Mouse (Mus musculus): ENCODE measurements around the gene Tmcc1. TPM values are rescaled to one million over a fixed set of nuclear protein-coding genes. Genes with fewer than 3 reads are reported as not detected.
A peak's percentile ranks its signal among the peaks of the same experiment; 100 is the strongest.

Gene Tmcc1
- polyA plus RNA-seq, 1 experiment from 2014 or later, result 35.0 TPM

DNA sequence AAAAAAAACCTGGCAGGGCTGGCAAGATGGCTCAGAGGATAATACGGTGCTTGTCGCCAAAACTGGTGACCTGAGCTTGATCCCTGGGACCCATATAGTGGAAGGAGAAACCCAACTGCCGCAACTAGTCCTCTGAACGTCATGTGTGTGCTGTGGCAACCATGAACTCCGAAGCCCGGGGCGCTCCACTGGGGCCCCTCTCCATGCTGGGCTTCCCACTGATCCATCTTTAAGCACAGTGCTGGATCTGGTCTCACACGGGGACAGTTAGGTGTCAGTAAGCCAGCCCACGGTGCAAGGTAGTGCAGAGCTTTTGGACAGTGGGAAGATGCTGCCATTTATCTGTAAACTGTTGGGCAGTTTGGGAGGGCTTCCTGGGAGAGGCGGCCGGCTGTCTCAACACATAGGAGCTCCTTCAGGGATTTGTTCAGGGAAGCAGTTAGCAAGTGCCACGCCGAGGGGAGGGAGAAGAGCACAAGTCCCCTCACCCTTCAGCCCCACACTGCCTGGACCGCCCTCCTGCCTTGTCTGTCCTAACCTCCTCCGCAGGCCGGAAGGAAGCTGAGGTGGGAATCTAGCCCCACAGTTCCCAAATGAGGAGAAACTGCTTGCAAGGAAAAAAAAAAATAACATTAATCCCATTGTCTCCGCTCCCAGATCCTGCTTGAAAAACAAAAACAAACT lies 187.9 kb downstream of the Tmcc1 start:
- Histone ChIP-seq H3K9me3 (no peaks in the 10 kb centered on the region), H3K4me1 (replicated peaks) (0 out of 2 replicates have a peak, but pooled peaks cover 11% of the 10 kb centered on the region), H3K27ac (peak overlapping the region; percentile 66; the same call in 1 of the 2 replicates), H3K27me3 (peaks cover 9% of the 10 kb centered on the region; the same call in 1 of the 2 replicates), H3K4me3 (no peak overlapping the region), H3K9ac (no peak overlapping the region), H3K36me3 (no peaks in the 10 kb centered on the region), H3K4me2 (no peak overlapping the region)
- 74% methylated on average over 17 of the region's 17 CpGs for WGBS
- no peak for ATAC-seq (ENCODE audit: low FRiP score)

DNA sequence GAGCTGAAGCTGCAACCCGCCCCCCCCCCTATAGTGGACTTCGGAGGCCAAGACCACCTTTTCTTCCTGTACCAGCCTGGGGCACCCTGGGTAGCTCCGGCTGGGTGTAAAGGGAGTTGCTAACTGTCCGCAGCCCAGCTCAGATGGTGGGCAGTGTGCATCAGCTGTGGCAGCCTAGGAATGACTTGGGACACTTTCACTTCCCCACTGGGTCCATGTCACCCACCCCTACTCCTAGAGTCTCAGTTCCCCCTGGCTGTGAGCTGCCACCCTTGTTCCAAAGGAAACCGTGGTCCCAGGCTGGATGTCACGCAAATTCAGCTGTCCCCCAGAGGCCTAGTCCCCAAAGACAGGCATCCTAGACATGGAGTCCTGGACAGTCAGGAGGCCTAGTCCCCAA lies 188.6 kb downstream of the Tmcc1 start:
- 0 out of 2 replicates have a peak, but pooled peaks cover 11% of the 10 kb centered on the region for H3K4me1 ChIP-seq (replicated peaks)
- H3K27me3 ChIP-seq, result peaks cover 9% of the 10 kb centered on the region; the same call in 1 of the 2 replicates
- no peak overlapping the region for H3K4me2 ChIP-seq
- WGBS, result 91% methylated on average over 6 of the region's 6 CpGs
- no peak overlapping the region for H3K9ac ChIP-seq
- no peaks in the 10 kb centered on the region for H3K36me3 ChIP-seq
- no peak overlapping the region for H3K4me3 ChIP-seq
- no peak for ATAC-seq (ENCODE audit: low FRiP score)
- H3K27ac ChIP-seq, result no peak overlapping the region
- no peaks in the 10 kb centered on the region for H3K9me3 ChIP-seq

DNA sequence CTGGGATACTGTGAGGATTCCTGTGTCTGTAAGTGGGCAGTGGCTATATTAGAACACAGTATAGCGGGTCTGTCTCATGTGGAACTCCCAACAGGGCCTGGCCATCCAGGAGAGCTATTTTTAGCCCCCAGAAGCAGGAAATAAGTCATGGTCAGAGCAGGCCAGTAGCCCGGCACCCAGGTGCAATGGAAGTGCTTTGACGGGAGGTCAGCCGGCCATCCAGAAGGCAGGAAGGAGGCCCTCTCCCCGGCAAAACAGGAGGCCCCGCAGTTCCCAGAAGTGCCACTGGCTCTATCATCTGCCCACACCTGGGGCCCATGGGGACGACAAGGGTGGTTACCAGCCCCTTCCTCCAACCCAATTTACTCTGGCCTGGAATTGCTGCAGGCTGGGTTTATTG lies 189.2 kb downstream of the Tmcc1 start:
- H3K4me1 ChIP-seq (replicated peaks), result 0 out of 2 replicates have a peak, but pooled peaks cover 13% of the 10 kb centered on the region
- H3K4me2 ChIP-seq, result no peak overlapping the region
- peak overlapping the region; percentile 23; the same call in 1 of the 2 replicates for H3K27ac ChIP-seq
- peaks cover 9% of the 10 kb centered on the region; the same call in 1 of the 2 replicates for H3K27me3 ChIP-seq
- no peak for ATAC-seq (ENCODE audit: low FRiP score)
- no peak overlapping the region for H3K4me3 ChIP-seq
- no peaks in the 10 kb centered on the region for H3K9me3 ChIP-seq
- no peak overlapping the region for H3K9ac ChIP-seq
- WGBS, result 59% methylated on average over 7 of the region's 7 CpGs
- no peaks in the 10 kb centered on the region for H3K36me3 ChIP-seq

DNA sequence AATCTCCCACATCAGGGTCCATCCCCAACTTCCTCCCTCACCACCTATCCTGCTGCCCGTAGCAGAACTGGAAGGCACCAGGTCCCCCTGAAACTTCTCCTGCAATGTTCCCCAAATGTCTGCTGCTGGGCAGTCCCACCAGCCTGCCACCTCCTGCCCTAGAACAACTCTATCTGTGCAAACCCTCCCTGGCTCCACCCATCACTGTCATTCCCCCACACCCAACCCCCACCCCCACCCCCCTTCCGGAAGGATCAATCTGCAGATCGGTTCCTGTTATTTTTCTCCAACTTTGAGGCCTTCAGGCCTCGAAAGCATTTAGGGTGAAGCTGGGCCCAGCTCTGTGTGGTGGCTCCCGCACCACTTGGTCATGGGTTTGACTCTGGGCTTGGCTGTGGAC lies 189.8 kb downstream of the Tmcc1 start:
- Histone ChIP-seq H3K4me3 (no peak overlapping the region), H3K9ac (no peak overlapping the region), H3K4me1 (replicated peaks) (peaks cover 18% of the 10 kb centered on the region), H3K9me3 (no peaks in the 10 kb centered on the region), H3K27ac (peak overlapping the region; percentile 23; the same call in 1 of the 2 replicates), H3K4me2 (no peak overlapping the region), H3K27me3 (peaks cover 10% of the 10 kb centered on the region; the same call in 1 of the 2 replicates), H3K36me3 (no peaks in the 10 kb centered on the region)
- 73% methylated on average over 5 of the region's 5 CpGs for WGBS
- ATAC-seq (ENCODE audit: low FRiP score), result no peak

DNA sequence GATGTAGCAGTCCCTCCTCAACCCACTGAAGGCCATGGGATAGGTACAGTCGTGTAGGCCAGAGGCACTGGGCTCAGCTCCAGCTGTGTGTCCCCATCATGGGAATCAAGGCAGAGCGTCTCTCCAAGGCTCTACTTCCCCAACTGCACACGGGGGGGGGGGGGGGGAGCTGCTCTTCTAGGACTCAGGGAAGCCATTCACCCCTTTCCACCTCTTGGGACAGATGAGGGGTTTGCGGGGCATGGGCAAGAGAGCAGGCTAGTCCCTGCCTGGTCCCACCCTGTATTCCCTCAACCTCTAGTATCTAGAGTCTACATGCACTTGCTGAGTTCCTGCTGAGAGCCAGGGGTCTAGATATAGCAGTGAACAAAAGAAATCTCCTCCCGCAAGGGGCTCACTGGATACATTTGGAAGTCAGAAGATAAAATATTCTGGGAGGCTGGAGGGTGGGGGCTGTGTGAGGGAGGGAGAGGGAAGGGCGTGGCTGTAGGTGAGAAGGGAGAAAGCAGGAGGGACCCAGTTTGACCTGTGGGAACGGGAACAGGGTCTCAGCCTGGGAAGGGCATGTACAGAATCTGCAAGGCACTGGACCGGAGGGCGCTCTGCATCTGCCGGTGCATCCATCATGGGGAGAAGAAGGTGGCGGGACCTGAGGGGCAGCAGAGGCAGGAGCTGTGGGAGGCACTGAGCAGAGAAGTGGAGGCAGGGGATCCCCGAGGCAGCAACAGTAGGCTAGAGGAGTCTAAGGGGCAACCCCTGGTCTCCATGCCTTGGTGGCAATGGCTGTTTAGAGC lies 190.8 kb downstream of the Tmcc1 start:
- no peaks in the 10 kb centered on the region for H3K9me3 ChIP-seq
- H3K27me3 ChIP-seq, result peaks cover 19% of the 10 kb centered on the region; the same call in 1 of the 2 replicates
- H3K27ac ChIP-seq, result no peak overlapping the region; the same call in 1 of the 2 replicates
- 68% methylated on average over 12 of the region's 12 CpGs for WGBS
- no peaks in the 10 kb centered on the region for H3K36me3 ChIP-seq
- H3K4me1 ChIP-seq (replicated peaks), result peaks cover 28% of the 10 kb centered on the region
- no peak for ATAC-seq (ENCODE audit: low FRiP score)
- H3K4me3 ChIP-seq, result no peak overlapping the region
- H3K4me2 ChIP-seq, result no peak overlapping the region
- no peak overlapping the region for H3K9ac ChIP-seq

DNA sequence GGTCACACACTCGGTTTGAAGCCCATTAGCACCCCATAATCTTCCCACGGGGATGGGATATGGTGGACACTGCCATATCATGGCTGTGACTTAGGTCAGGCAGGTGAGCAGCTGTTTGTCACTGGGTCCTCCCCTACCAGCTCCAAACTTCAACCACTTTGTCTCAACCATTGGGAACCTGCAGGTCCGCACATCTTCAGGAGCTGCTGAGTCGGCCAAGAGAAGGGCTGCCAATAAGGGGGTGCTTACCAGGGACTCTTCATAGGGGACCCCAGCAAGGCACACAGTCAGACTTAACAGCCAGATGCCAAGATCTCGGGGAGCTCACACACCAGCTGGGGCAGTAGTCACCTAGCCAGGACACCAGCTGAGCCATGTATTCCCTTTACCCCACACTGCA lies 192.4 kb downstream of the Tmcc1 start:
- Histone ChIP-seq H3K4me3 (no peak overlapping the region), H3K27ac (no peak overlapping the region), H3K4me1 (replicated peaks) (peaks cover 31% of the 10 kb centered on the region), H3K4me2 (no peak overlapping the region), H3K36me3 (no peaks in the 10 kb centered on the region), H3K27me3 (peaks cover 20% of the 10 kb centered on the region), H3K9ac (no peak overlapping the region), H3K9me3 (no peaks in the 10 kb centered on the region)
- ATAC-seq (ENCODE audit: low FRiP score), result no peak
- 90% methylated on average over 5 of the region's 5 CpGs for WGBS

DNA sequence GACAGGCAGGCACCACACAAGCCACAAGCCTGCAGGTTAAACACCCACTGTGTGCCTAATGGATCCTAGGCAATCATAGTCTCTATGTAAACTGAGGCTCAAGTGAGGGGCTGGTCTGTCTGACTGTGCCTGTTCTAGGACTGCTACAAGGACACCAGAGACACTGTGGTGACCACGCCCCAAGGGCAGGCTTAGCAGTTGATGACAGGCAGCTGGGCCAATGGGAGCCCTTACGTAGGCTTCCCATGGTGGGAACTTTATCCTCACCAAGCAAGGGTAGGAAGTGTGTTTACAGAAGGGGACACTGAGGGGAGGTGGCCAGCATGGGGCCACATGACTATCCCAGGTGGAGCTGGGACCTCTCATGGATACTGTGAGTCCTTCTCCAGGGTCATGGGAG lies 194.1 kb downstream of the Tmcc1 start:
- H3K9me3 ChIP-seq, result no peaks in the 10 kb centered on the region
- peaks cover 36% of the 10 kb centered on the region for H3K4me1 ChIP-seq (replicated peaks)
- ATAC-seq (ENCODE audit: low FRiP score), result no peak
- no peak overlapping the region for H3K27ac ChIP-seq
- H3K36me3 ChIP-seq, result no peaks in the 10 kb centered on the region
- no peak overlapping the region for H3K4me2 ChIP-seq
- peaks cover 32% of the 10 kb centered on the region for H3K27me3 ChIP-seq
- no peak overlapping the region for H3K9ac ChIP-seq
- WGBS, result 78% methylated on average over 2 of the region's 2 CpGs
- no peak overlapping the region for H3K4me3 ChIP-seq

DNA sequence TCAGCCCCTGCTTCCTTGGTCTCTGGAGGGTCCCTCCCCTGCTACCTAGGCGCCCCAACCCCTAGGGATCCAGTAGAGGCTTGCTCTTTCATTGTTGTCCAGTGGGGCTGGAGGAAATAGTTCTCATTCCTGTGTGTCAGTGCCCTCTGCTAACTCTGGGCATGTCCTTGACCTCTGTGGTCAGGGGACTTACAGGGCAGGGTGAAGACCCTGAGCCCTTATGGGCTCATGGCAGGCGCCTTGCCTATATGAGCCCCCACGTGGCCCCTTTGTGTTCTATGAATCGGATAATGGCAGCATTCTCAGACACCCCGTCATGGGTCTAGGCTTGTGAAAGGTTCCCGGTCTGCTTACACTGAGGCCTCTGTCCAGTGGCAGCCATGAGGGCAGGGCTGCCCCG lies 194.5 kb downstream of the Tmcc1 start:
- H3K36me3 ChIP-seq, result no peaks in the 10 kb centered on the region
- H3K4me2 ChIP-seq, result no peak overlapping the region
- no peak overlapping the region for H3K4me3 ChIP-seq
- H3K9me3 ChIP-seq, result no peaks in the 10 kb centered on the region
- H3K4me1 ChIP-seq (replicated peaks), result peaks cover 36% of the 10 kb centered on the region
- H3K27ac ChIP-seq, result no peak overlapping the region; the same call in 1 of the 2 replicates
- H3K27me3 ChIP-seq, result peaks cover 37% of the 10 kb centered on the region
- 67% methylated on average over 7 of the region's 7 CpGs for WGBS
- H3K9ac ChIP-seq, result no peak overlapping the region
- no peak for ATAC-seq (ENCODE audit: low FRiP score)

DNA sequence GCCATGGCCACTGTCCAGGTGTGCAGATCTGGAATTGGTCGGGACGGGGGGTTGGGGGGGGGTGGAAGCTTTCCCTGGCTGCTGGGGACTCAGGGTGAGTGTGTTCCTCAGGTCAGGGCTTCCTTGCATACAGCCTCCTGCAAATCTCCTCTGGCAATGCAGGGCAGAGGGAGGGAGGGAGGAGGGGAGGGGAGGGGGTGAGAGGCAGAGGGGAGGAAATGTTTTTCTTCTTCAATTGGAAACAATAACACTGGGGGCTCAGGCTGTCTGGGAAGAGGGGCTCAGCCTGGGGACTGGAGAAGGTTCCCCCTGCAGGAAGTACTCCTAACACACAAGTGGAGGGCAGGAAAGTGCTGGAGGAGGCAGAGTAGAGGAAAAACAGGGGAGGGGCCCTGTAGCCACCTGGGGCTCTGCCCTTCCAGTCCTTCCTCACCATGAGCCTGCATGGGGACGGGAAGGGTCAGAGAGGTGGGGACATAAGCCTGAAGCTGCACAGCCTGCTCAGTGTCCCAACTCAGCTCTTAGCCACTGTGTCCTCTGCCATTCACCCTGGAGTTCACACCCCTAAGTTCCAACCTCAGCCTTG lies 195.5 kb downstream of the Tmcc1 start:
- no peak overlapping the region for H3K4me2 ChIP-seq
- H3K9ac ChIP-seq, result no peak overlapping the region
- H3K9me3 ChIP-seq, result no peaks in the 10 kb centered on the region
- peaks cover 46% of the 10 kb centered on the region for H3K27me3 ChIP-seq
- no peaks in the 10 kb centered on the region for H3K36me3 ChIP-seq
- H3K27ac ChIP-seq, result peak overlapping the region; percentile 30; the same call in 1 of the 2 replicates
- ATAC-seq (ENCODE audit: low FRiP score), result no peak
- H3K4me1 ChIP-seq (replicated peaks), result peaks cover 45% of the 10 kb centered on the region
- 21% methylated on average over 3 of the region's 3 CpGs for WGBS
- H3K4me3 ChIP-seq, result no peak overlapping the region

DNA sequence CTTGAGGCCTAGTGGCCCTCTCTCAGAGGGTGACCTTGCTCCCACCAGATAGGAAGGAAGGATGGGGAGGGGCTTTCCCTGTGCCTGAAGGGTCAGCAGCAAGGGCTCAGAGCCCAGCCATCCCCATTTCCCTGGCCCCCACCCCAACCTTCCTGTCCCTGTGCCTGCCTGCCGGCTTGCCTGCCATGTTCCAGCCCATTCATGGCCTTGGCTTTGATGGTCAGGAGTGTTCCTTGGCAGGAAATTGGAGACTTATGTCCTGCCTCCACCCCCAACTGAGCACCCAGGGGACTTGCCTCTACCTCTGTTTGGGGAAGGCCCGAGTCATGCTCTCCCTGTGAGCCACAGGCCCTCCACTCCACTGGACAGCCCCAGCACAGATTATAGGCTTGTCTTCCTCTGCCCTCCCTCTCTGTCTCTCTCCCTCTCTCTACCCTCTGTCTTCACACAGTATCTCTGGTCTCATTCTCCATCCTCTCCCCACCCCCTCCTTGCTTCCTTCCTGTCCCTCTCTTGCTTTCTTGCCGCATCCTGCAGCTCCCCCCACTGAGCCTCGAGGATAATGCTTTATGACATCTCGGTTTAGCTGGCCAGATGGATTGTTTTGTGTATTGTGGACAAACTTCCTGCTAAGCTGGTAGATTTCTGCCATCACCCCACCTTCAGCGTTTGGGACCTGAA lies 197.0 kb downstream of the Tmcc1 start:
- Histone ChIP-seq H3K9ac (no peak overlapping the region), H3K9me3 (no peaks in the 10 kb centered on the region), H3K4me2 (no peak overlapping the region), H3K4me3 (no peak overlapping the region), H3K27ac (0 out of 2 replicates have a peak overlapping the region, but pooled peaks have one; percentile 12), H3K4me1 (replicated peaks) (peaks cover 53% of the 10 kb centered on the region), H3K27me3 (peaks cover 61% of the 10 kb centered on the region), H3K36me3 (no peaks in the 10 kb centered on the region)
- 42% methylated on average over 6 of the region's 6 CpGs for WGBS
- ATAC-seq (ENCODE audit: low FRiP score), result no peak

DNA sequence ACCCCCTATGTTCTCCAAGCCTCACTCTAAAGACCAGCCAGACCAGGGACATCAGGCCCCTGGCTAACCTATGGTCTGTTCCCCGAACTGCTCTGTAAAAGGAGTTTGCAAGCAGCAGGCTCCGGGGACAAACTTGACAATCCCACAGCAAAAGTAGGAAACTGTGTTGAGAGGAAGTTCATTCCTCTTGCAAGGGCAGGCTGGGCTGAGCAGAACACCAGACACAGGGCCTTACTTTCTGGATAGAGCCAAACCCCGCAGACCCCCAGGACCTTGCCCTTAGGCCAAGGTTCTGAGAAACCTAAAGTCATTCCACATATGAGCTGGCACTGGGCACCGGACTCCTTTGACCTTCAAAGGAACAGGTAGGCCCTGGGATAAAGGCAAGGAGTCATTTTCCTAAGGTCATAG lies 197.8 kb downstream of the Tmcc1 start:
- no peaks in the 10 kb centered on the region for H3K9me3 ChIP-seq
- H3K27me3 ChIP-seq, result peaks cover 69% of the 10 kb centered on the region
- no peak overlapping the region for H3K4me3 ChIP-seq
- 0 out of 2 replicates have a peak overlapping the region, but pooled peaks have one; percentile 8 for H3K27ac ChIP-seq
- ATAC-seq (ENCODE audit: low FRiP score), result no peak
- H3K4me1 ChIP-seq (replicated peaks), result peaks cover 57% of the 10 kb centered on the region
- H3K36me3 ChIP-seq, result no peaks in the 10 kb centered on the region
- no peak overlapping the region for H3K9ac ChIP-seq
- 58% methylated on average over 4 of the region's 4 CpGs for WGBS
- peak overlapping the region; percentile 88 for H3K4me2 ChIP-seq
